Mouse (Mus musculus) megakaryocyte, embryonic 14.5 days (primary cell): ENCODE measurements around the gene Crip2. TPM values are rescaled to one million over a fixed set of nuclear protein-coding genes. Genes with fewer than 3 reads are reported as not detected.

Experiments
- H3K27me3 ChIP-seq: replicated peaks from 2 replicates; pipeline ENCODE3; 2012; ENCODE audit warnings: inconsistent platforms
- H3K36me3 ChIP-seq: replicated peaks from 2 replicates; pipeline ENCODE3; 2012; ENCODE audit warnings: low read length, inconsistent platforms, mixed read lengths
- H3K4me1 ChIP-seq: 2 replicates; pipeline ENCODE4 v1.6.1; 2012; ENCODE audit warnings: inconsistent platforms
- H3K4me3 ChIP-seq: replicated peaks from 2 replicates; pipeline ENCODE3; 2012; ENCODE audit warnings: moderate library complexity, mild to moderate bottlenecking, inconsistent platforms
- H3K9me3 ChIP-seq: 2 replicates; pipeline ENCODE4 v1.6.1; 2012; ENCODE audit warnings: inconsistent platforms
- FLI1 ChIP-seq: IDR thresholded peaks from 2 replicates; pipeline ENCODE4 v1.6.1; 2012; ENCODE audit warnings: low read length, inconsistent platforms, mixed read lengths
- GATA1 ChIP-seq: IDR thresholded peaks from 3 replicates; pipeline ENCODE4 v1.6.1; 2012; ENCODE audit warnings: mixed read lengths, low read length, inconsistent platforms, borderline replicate concordance
- polyA plus RNA-seq: library from polyadenylated mRNA; stranded (reverse); fragments of >175 nt; gene quantifications from 2 replicates; pipeline ENCODE4 v1.2.3, GENCODE M21; 2012; ENCODE audit warnings: low replicate concordance; ENCODE audit not compliant: insufficient read depth

Crip2 gene
- polyA plus RNA-seq, 1 experiment: 14.4 TPM

DNA sequence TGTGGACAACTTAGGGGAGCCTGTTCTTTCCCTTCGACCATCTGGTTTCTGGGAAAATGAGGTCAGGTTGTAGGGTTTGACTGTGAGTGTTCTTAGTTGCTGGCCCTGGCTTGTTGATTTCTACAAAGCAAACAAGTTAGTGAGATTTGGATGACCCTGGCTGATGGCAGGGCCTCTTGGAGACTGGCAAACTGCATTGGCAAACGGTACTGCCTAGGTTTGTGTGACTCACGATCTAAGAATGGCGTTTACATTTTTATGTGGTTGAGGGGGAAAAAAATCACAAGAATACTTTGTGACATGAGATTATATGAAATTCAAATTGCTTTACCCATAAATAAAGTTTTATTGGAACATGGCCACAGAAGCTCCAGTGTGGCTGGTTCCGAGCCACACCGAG lies 33.6 kb upstream of the Crip2 start:
- Histone ChIP-seq H3K36me3 (peaks cover 61% of the 10 kb centered on the region), H3K4me3 (no peak overlapping the region), H3K4me1 (peaks cover 94% of the 10 kb centered on the region), H3K9me3 (peaks cover 11% of the 10 kb centered on the region), H3K27me3 (no peaks in the 10 kb centered on the region)
- TF ChIP-seq FLI1: no peak
- no peak for TF ChIP-seq GATA1

DNA sequence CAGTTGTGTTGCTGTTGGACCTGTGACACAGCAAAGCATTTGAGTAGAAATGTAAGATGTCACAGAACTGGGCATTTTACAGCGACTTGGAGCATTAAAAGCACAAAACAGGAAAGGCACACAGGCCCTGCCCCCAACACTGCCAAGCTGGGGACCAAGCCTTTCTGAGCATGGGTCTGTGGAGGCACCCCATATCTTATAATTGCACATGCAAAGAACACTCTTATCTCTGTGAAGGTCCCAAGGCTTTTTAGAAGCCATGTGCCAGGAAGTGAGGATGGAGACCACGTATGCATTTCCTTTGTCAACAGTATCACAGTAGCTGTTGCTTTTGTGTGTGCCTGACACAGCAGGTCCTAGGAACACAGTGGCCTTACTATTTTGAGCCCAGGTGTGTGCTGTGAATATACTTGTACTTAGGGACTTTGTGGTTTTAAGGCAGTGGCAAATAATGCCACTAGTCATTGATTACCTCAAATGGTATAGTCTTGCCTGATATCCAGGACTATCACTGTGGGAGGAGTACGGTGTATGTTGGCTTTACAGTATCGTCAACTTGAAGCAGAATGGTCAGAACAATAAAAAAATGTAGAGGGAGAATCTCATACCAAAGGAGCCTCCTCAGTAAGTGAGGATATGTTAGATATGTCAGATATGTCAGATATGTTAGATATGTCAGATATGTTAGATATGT lies 32.5 kb upstream of the Crip2 start:
- Histone ChIP-seq H3K4me3 (peak overlapping the region; percentile 82), H3K36me3 (peaks cover 67% of the 10 kb centered on the region), H3K9me3 (peaks cover 11% of the 10 kb centered on the region), H3K4me1 (peaks cover 94% of the 10 kb centered on the region), H3K27me3 (no peaks in the 10 kb centered on the region)
- TF ChIP-seq FLI1 (no peak), GATA1 (no peak)

DNA sequence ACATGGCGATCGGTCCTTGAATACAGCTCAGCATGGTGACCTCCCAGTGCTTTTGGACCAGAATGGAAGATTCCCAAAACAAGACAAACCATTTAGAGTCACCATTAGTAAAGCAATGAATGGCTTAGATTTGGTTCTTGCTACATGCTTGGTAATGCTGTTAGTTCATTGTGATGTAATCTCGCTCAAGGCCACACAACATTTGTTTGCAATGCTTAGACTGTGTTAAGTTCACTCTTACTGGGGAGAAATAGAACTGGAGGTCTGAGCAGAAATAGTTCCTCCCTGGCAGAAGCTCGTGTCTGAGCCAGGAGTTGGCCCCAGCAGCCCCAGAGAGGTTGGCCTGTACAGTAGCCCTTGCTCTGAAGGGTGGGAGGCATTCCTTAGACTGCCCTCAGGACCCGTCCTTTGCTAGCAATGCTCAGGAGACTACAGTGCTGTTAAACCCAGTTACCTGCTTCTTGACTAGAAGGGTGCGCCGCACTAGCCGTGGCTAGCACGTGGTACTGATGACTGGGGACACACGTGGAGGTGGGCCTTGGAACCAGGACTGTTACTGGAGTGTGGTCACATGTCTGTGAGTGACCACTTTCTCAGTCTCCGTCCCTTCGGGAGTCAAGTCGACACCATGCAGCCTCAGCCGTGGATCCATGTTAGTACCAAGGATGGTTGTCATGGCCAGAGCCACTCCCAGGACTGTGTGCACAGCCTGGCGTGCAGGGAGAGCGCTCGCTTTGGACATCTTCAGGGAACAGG lies 31.3 kb upstream of the Crip2 start:
- TF ChIP-seq GATA1: no peak
- TF ChIP-seq FLI1: no peak
- Histone ChIP-seq H3K27me3 (no peaks in the 10 kb centered on the region), H3K4me3 (no peak overlapping the region), H3K36me3 (peaks cover 67% of the 10 kb centered on the region), H3K4me1 (peaks cover 94% of the 10 kb centered on the region), H3K9me3 (peaks cover 11% of the 10 kb centered on the region)

DNA sequence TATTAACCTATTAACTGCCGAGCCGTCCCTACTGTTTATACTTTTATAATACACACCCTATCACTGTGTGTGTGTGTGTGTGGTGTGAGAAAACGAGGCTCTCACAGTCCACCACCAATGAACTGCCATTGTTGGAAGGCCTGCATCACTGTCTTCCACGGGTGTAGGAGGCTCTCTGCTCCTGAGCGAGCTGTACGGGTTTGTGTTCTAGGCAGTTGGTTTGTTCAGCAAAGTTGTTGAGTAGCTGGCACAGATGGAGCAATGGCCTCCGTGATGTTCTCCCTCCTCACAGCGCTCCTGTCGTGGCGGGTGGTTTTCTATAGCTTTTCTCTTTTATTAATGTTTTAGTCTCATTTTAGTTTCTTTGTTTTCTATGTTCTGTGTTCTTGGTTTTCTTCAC lies 30.2 kb upstream of the Crip2 start:
- Histone ChIP-seq H3K27me3 (no peaks in the 10 kb centered on the region), H3K9me3 (peaks cover 11% of the 10 kb centered on the region), H3K36me3 (peaks cover 67% of the 10 kb centered on the region), H3K4me3 (no peak overlapping the region), H3K4me1 (peaks cover 94% of the 10 kb centered on the region)
- no peak for TF ChIP-seq FLI1
- no peak for TF ChIP-seq GATA1

DNA sequence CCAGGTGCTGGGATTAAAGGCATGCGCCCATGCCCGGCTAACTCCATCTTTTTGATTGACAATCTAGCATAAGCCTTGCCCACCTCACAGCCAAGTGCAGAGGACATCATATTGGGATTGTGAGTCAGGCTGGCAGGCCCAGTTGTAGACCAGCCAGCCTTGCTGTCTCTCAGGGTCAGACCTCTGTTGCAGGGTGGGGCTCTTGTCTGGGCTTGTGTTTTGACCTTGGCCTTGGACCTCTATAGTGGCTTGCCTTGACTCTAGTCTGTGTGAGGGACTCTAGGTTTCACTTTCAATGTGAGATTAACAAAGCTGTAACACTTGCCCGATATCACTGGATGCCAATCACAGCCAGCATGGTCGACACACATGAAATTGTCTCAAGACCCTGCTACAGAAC lies 25.9 kb upstream of the Crip2 start:
- H3K36me3 ChIP-seq: peaks cover 77% of the 10 kb centered on the region
- no peaks in the 10 kb centered on the region for H3K27me3 ChIP-seq
- H3K4me3 ChIP-seq: no peak overlapping the region
- TF ChIP-seq FLI1 (no peak), GATA1 (no peak)
- H3K4me1 ChIP-seq: peaks cover 63% of the 10 kb centered on the region
- H3K9me3 ChIP-seq: no peaks in the 10 kb centered on the region

DNA sequence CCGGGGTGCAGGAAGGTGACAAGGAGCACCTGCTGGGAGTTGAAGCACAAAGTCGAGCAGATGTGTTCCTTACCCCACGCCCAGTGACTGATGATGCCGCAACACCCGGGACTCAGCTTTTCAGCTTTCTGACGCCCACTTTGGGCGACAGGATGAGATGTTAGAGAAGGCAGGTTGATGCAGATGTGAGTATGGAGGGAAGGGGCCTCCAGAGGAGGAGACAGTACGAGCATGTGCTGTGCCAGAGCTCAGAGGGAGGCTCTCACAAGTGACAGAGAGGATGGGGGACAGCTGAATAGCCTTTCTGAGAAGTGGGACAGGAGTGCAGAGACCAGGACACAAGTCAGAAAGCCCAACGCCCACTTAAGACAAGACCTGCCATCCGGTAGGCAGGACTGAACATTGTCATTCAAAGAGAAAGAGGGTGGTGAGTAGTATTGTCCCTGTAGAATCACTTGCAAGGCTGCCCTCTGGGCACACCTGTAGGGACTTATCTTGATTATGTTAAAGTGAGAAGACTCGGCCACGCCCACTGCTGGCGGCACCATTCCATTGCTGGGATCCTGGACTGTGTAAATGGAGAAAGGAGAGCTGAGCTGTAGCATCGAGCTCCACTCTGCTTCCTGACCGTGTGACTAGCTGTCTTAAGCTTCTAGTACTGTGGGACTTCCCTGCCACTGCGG lies 25.0 kb upstream of the Crip2 start:
- TF ChIP-seq FLI1 (no peak), GATA1 (no peak)
- no peak overlapping the region for H3K4me3 ChIP-seq
- peaks cover 63% of the 10 kb centered on the region for H3K4me1 ChIP-seq
- H3K9me3 ChIP-seq: no peaks in the 10 kb centered on the region
- H3K27me3 ChIP-seq: no peaks in the 10 kb centered on the region
- peaks cover 81% of the 10 kb centered on the region for H3K36me3 ChIP-seq

DNA sequence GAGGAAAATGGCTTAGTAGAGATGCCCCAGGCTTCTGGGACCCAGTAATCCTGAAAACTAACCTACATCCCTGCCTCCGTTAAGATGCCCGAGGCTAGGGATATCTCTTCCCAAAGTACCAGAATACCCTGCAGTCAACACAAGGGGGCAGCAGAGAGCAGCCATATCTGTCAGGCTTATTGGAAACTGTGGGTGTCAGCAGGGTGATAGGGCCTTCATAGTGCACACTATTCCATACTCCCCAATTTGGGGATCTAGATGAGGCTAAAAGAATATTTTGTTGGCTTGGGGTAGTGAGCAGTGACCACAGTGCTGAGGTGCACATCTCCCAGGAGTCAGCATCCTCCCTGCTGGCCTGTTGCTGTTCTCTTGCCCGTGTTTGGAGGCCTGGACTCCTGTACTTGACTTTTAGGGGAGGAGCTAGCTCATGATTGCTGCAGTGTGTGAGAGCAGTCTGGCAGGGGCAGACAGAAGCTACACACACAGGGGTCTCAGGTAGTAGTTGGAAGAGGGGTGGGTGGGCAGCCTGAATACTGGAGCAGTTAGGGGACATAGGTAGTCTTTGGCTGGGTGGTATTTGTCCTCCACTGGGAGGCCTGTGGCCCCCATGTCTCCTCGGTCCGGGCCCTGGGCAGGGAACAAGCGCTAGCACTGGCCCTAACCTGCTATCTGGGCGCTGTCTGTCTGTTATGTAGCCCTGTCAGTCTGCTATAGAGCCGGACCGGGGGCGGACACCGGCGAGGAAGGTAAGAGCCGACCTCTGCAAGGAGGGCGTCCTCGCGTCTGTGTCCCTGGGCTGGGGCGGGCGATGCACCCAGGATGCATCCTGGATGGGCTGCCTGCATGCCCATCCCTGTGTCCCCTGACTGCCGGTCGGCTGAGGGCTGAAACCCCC lies 20.3 kb upstream of the Crip2 start:
- no peak for TF ChIP-seq GATA1
- no peak for TF ChIP-seq FLI1
- Histone ChIP-seq H3K9me3 (no peaks in the 10 kb centered on the region), H3K27me3 (no peaks in the 10 kb centered on the region), H3K4me1 (peaks cover 36% of the 10 kb centered on the region), H3K36me3 (peaks cover 97% of the 10 kb centered on the region), H3K4me3 (peak overlapping the region; percentile 39)

DNA sequence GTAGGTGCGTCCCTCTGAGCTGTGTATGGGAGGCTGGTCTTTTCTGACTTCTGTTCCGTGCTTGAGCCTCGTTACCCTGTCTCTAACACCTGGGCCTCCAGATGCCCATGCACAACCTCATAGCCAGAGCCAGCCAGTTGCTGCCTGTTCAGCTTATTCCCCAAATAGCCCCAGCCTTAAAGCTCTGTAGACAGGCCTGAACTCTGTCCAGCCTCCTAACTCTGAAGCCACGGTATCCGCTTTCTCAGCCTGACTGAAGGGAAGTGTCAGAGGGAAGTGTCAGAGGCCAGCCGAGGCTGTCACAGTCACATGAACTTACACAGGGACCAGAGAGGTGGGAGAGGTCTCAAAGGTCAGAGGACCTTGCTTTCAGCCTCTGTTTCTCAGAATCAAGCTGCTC lies 15.3 kb upstream of the Crip2 start:
- no peak overlapping the region for H3K4me3 ChIP-seq
- H3K27me3 ChIP-seq: no peaks in the 10 kb centered on the region
- peaks cover 100% of the 10 kb centered on the region for H3K36me3 ChIP-seq
- H3K4me1 ChIP-seq: peaks cover 18% of the 10 kb centered on the region
- TF ChIP-seq GATA1 (no peak), FLI1 (no peak)
- no peaks in the 10 kb centered on the region for H3K9me3 ChIP-seq

DNA sequence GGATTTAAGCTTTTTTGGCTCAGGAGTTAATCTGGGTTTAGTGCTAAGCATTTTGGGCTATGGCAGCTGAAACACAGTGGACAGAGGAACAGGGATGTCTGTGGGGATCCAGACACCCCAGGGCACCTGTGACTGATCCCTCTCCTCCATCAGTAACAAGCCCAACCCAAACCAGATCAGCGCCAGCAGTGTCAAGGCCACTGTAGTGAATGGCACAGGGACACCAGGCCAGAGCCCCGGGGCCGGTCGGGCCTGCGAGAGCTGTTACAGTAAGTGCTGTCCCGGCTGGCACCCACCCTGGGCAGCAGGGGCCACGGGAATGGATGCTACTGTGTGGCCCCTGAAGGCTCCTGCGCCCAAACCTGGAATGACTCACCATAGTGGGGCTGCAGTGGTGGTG lies 9.3 kb upstream of the Crip2 start:
- no peaks in the 10 kb centered on the region for H3K4me1 ChIP-seq
- H3K36me3 ChIP-seq: peaks cover 100% of the 10 kb centered on the region
- no peaks in the 10 kb centered on the region for H3K9me3 ChIP-seq
- no peaks in the 10 kb centered on the region for H3K27me3 ChIP-seq
- TF ChIP-seq FLI1 (no peak), GATA1 (no peak)
- no peak overlapping the region for H3K4me3 ChIP-seq
